ENCODE assay signal across 22 mouse cellular contexts in the genomic region with DNA sequence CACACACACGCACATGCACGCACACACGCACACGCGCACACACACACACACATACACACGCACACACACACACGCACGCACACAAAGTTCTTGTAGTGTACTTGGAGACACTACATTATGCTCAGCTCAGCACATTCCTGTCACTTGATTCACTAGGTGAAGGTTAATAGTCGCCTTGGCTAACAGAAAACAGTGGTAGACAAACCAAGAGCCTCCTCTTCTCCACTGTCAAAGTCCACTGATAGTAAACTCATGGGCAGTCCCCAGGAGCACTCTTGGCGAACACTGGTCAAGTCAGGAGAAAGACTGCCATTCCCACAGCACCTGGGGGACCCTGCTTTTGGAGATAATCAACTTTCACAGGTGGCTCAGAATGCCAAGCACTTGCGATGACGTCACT. TPM values are rescaled to one million over a fixed set of nuclear protein-coding genes. Genes with fewer than 3 reads are reported as not detected.
A peak's percentile ranks its signal among the peaks of the same experiment; 100 is the strongest.
DNase-seq lines count a peak whose midpoint lies in the region; ATAC-seq and TF ChIP-seq lines count a peak whose summit lies in the region.
"Had no signal": no experiment of that assay in that cellular context is flagged by ENCODE, and none has a peak within 500 bp of the region (broad histone marks: within the 10 kb centered on the region; RNA-seq: fewer than 3 reads in every experiment).

No protein-coding gene starts in this region.

- TF ChIP-seq POLR2A in kidney, adult 2 months (IDR thresholded peaks at IDR 0.05; ENCODE audit: low read depth, low read length) = no peak
- no peak for TF ChIP-seq POLR2A in small intestine, adult 2 months (IDR thresholded peaks at IDR 0.05; ENCODE audit: low read depth, low read length)
- no peak for TF ChIP-seq POLR2A in cerebellum, adult 2 months (IDR thresholded peaks at IDR 0.05; ENCODE audit: borderline replicate concordance, insufficient read depth, low read length)

- no peak for ATAC-seq in kidney, embryonic 14.5 days (ENCODE audit: low FRiP score, low TSS enrichment)
- ATAC-seq in intestine, embryonic 15.5 days = peak; percentile 39; the same call in 1 of the 2 replicates
- ATAC-seq: forebrain, embryonic 14.5 days had no signal

- H3K4me1 ChIP-seq in kidney, adult 2 months (ENCODE audit: control insufficient read depth, insufficient read depth, low read length) = peaks cover 7% of the 10 kb centered on the region; the same call in 1 of the 2 replicates
- H3K4me1 ChIP-seq in kidney, embryonic 14.5 days (ENCODE audit: control insufficient read depth, insufficient read depth, low read length) = no peaks in the 10 kb centered on the region
- H3K4me1 ChIP-seq in intestine, embryonic 15.5 days (replicated peaks) = no peaks in the 10 kb centered on the region
- peaks cover 22% of the 10 kb centered on the region for H3K4me1 ChIP-seq in small intestine, adult 2 months (ENCODE audit: control insufficient read depth, insufficient read depth, insufficient read length, low read length)
- no peaks in the 10 kb centered on the region; the same call in 1 of the 2 replicates for H3K4me1 ChIP-seq in cerebellum, adult 2 months (ENCODE audit: control insufficient read depth, insufficient read depth, low read length)
- H3K4me1 ChIP-seq: embryonic facial prominence, embryonic 15.5 days; forebrain, embryonic 10.5 days; hindbrain, embryonic 12.5 days had no signal

- H3K9me3 ChIP-seq in kidney, embryonic 14.5 days (ENCODE audit: control insufficient read depth, low read length) = no peaks in the 10 kb centered on the region
- no peaks in the 10 kb centered on the region for H3K9me3 ChIP-seq in intestine, embryonic 15.5 days
- H3K9me3 ChIP-seq: embryonic facial prominence, embryonic 15.5 days; forebrain, embryonic 10.5 days; heart, embryonic 10.5 days; hindbrain, embryonic 12.5 days had no signal

- H3K4me3 ChIP-seq in kidney, adult 2 months (ENCODE audit: insufficient read depth, low read depth, low read length) = no peak overlapping the region
- H3K4me3 ChIP-seq in kidney, embryonic 14.5 days (ENCODE audit: low read length) = no peak overlapping the region
- no peak overlapping the region for H3K4me3 ChIP-seq in intestine, embryonic 15.5 days (replicated peaks)
- H3K4me3 ChIP-seq in small intestine, adult 2 months (ENCODE audit: low read depth, low read length) = no peak overlapping the region
- H3K4me3 ChIP-seq in cerebellum, adult 2 months (replicated peaks; ENCODE audit: insufficient read depth, low read depth, low read length) = no peak overlapping the region
- H3K4me3 ChIP-seq: embryonic facial prominence, embryonic 15.5 days; erythroblast, embryonic 14.5 days; forebrain, embryonic 10.5 days; heart, embryonic 10.5 days; hindbrain, embryonic 12.5 days had no signal

- 85% methylated on average over 12 of the region's 12 CpGs for WGBS in kidney, adult 2 months
- WGBS in kidney, embryonic 14.5 days = 92% methylated on average over 12 of the region's 12 CpGs
- 87% methylated on average over 12 of the region's 12 CpGs for WGBS in intestine, embryonic 15.5 days
- WGBS in small intestine, adult 2 months = 84% methylated on average over 12 of the region's 12 CpGs
- WGBS in cerebellum, adult 2 months = 95% methylated on average over 12 of the region's 12 CpGs

- intact Hi-C loops in left cerebral cortex, postnatal 14 days (cut with DNase I) = no loop called here

- no peaks in the 10 kb centered on the region for H3K27me3 ChIP-seq in kidney, adult 2 months (replicated peaks; ENCODE audit: control insufficient read depth, insufficient read depth, low read length)
- H3K27me3 ChIP-seq in kidney, embryonic 14.5 days (ENCODE audit: control insufficient read depth, insufficient read depth, low read length) = no peaks in the 10 kb centered on the region
- H3K27me3 ChIP-seq in intestine, embryonic 15.5 days (replicated peaks) = no peaks in the 10 kb centered on the region
- no peaks in the 10 kb centered on the region for H3K27me3 ChIP-seq in small intestine, adult 2 months (ENCODE audit: control insufficient read depth, insufficient read depth, low read length)
- H3K27me3 ChIP-seq in cerebellum, adult 2 months (ENCODE audit: control insufficient read depth, insufficient read depth, low read length) = no peaks in the 10 kb centered on the region
- H3K27me3 ChIP-seq: embryonic facial prominence, embryonic 15.5 days; hindbrain, embryonic 12.5 days had no signal

- H3K27ac ChIP-seq in kidney, adult 2 months (ENCODE audit: insufficient read depth, low read depth, low read length) = no peak overlapping the region
- H3K27ac ChIP-seq in kidney, embryonic 14.5 days (ENCODE audit: low read depth, low read length) = no peak overlapping the region
- no peak overlapping the region for H3K27ac ChIP-seq in intestine, embryonic 15.5 days
- peak overlapping the region; percentile 93 for H3K27ac ChIP-seq in small intestine, adult 2 months (ENCODE audit: insufficient read depth, low read depth, low read length)
- no peak overlapping the region for H3K27ac ChIP-seq in cerebellum, adult 2 months (ENCODE audit: insufficient read depth, low read length)
- H3K27ac ChIP-seq: embryonic facial prominence, embryonic 15.5 days; forebrain, embryonic 10.5 days; heart, embryonic 10.5 days; hindbrain, embryonic 12.5 days had no signal

- peak; percentile 61 for DNase-seq in kidney, adult 2 months
- DNase-seq in kidney, postnatal 14 days = peak; percentile 14
- no peak for DNase-seq in kidney, postnatal 10 days
- no peak for DNase-seq in left cerebral cortex, postnatal 14 days (ENCODE audit: low spot score in 2 of 2)
- no peak for DNase-seq in cerebellum, adult 2 months
- DNase-seq: adrenal gland, adult 8-10 months; adrenal gland, postnatal 36 days; cerebellum, adult 8-10 months; cerebellum, postnatal 14 days; embryo, embryonic 11 days; heart, adult 18-20 months; heart, postnatal 10 days; heart, postnatal 4 days had no signal

- H3K36me3 ChIP-seq in kidney, adult 2 months (ENCODE audit: control insufficient read depth, insufficient read depth, low read length) = no peaks in the 10 kb centered on the region
- H3K36me3 ChIP-seq in kidney, embryonic 14.5 days (ENCODE audit: control insufficient read depth, insufficient read depth, low read length) = peaks cover 11% of the 10 kb centered on the region; the same call in 1 of the 2 replicates
- no peaks in the 10 kb centered on the region for H3K36me3 ChIP-seq in intestine, embryonic 15.5 days
- H3K36me3 ChIP-seq in small intestine, adult 2 months (ENCODE audit: control insufficient read depth, insufficient read depth, low read length) = peaks cover 5% of the 10 kb centered on the region; the same call in 1 of the 2 replicates

- H3K9ac ChIP-seq in kidney, embryonic 14.5 days (ENCODE audit: low read depth, low read length) = no peak overlapping the region
- no peak overlapping the region for H3K9ac ChIP-seq in intestine, embryonic 15.5 days
- H3K9ac ChIP-seq: embryonic facial prominence, embryonic 15.5 days; hindbrain, embryonic 12.5 days had no signal

- H3K4me2 ChIP-seq in kidney, embryonic 14.5 days (replicated peaks; ENCODE audit: low read depth, low read length) = no peak overlapping the region
- no peak overlapping the region for H3K4me2 ChIP-seq in intestine, embryonic 15.5 days (replicated peaks)
- H3K4me2 ChIP-seq: embryonic facial prominence, embryonic 15.5 days; hindbrain, embryonic 12.5 days had no signal

- TF ChIP-seq CTCF in kidney, adult 2 months (conservative IDR thresholded peaks at IDR 0.05; ENCODE audit: insufficient read depth, insufficient read length, low read depth, low read length) = no peak
- TF ChIP-seq CTCF in small intestine, adult 2 months (IDR thresholded peaks at IDR 0.05; ENCODE audit: extremely low read depth, insufficient read length, insufficient replicate concordance, low read depth, low read length) = no peak
- TF ChIP-seq CTCF in cerebellum, adult 2 months (IDR thresholded peaks at IDR 0.05; ENCODE audit: borderline replicate concordance, insufficient read depth, low read depth, low read length) = no peak

RNA-seq across cellular contexts. Expression of gene Rps6kc1, which starts 40.5 kb away (rescaled TPM):
- 5.8 and 8.3 TPM in 2 replicates for polyA plus RNA-seq in kidney, adult 2 months (2012; rRNA removed)
- 6.7 and 13.6 TPM in 2 replicates for polyA plus RNA-seq in kidney, embryonic 14.5 days (2014; fragmentation: Nextera tagmentation; extraction: Ambion mirVana)
- 12.1 TPM in 2 replicates for polyA plus RNA-seq in intestine, embryonic 15.5 days (2015; fragmentation: Nextera tagmentation; extraction: Ambion mirVana)
- polyA plus RNA-seq in small intestine, adult 2 months (2012; rRNA removed) = 2.2 and 7.1 TPM in 2 replicates
- total RNA-seq in left cerebral cortex, postnatal 14 days (2021) = 10 to 100 TPM; 76.0 to 84.0 TPM
- 23.4 and 24.3 TPM in 2 replicates for polyA plus RNA-seq in cerebellum, adult 2 months (2012; rRNA removed)

RNA-seq across cellular contexts. Expression of gene Angel2, which starts 53.8 kb away (rescaled TPM):
- 26.6 and 29.6 TPM in 2 replicates for polyA plus RNA-seq in kidney, adult 2 months (2012; rRNA removed)
- polyA plus RNA-seq in kidney, embryonic 14.5 days (2014; fragmentation: Nextera tagmentation; extraction: Ambion mirVana) = 36.6 and 51.1 TPM in 2 replicates
- 36.2 and 40.2 TPM in 2 replicates for polyA plus RNA-seq in intestine, embryonic 15.5 days (2015; fragmentation: Nextera tagmentation; extraction: Ambion mirVana)
- 6.7 and 19.6 TPM in 2 replicates for polyA plus RNA-seq in small intestine, adult 2 months (2012; rRNA removed)
- 10 to 100 TPM; 53.5 to 55.3 TPM for total RNA-seq in left cerebral cortex, postnatal 14 days (2021)
- polyA plus RNA-seq in cerebellum, adult 2 months (2012; rRNA removed) = 50.1 and 50.7 TPM in 2 replicates

Comparison
In these comparisons a context has a peak if more than half of its experiments do, and no peak if none do; other contexts are left out.
1. DNase-seq: peak in kidney, adult 2 months (single experiment) and kidney, postnatal 14 days (single experiment); none in kidney, postnatal 10 days (single experiment), left cerebral cortex, postnatal 14 days (0 of 2) and cerebellum, adult 2 months (0 of 2).